Mouse (Mus musculus) ES-E14 (cell line): ENCODE measurements around the gene Acaa1a. TPM values are rescaled to one million over a fixed set of nuclear protein-coding genes. Genes with fewer than 3 reads are reported as not detected.

Source experiments
- DNase-seq: peaks from one replicate; pipeline ENCODE4 v3.0.0-alpha.2; 2013; ENCODE audit warnings: low read depth, low spot score
- H3K27ac ChIP-seq: 2 replicates; pipeline ENCODE4 v1.5.1; 2012; ENCODE audit warnings: low read depth, mild to moderate bottlenecking, low read length, moderate library complexity, mixed read lengths; ENCODE audit not compliant: poor library complexity, insufficient read depth, severe bottlenecking
- H3K36me3 ChIP-seq: 2 replicates; pipeline ENCODE4 v1.6.1; 2012; ENCODE audit warnings: mild to moderate bottlenecking, low read length, moderate library complexity, mixed read lengths; ENCODE audit not compliant: control insufficient read depth, poor library complexity, insufficient read depth, severe bottlenecking
- H3K4me1 ChIP-seq, 2 experiments: fragments of 150-350 bp in 1 of 2; sonication (generic) in 1 of 2; 2 replicates each; pipeline ENCODE4 v1.6.1; 2012; ENCODE audit warnings: low read length in 2 of 2, mild to moderate bottlenecking in 1 of 2, mixed read lengths in 1 of 2; ENCODE audit not compliant: control insufficient read depth in 2 of 2, insufficient read depth in 2 of 2, poor library complexity in 1 of 2
- H3K4me3 ChIP-seq, 2 experiments: fragments of 150-350 bp in 1 of 2; sonication (generic) in 1 of 2; 2 replicates each; pipeline ENCODE4 v1.5.1; 2012; ENCODE audit warnings: low read length in 2 of 2, low read depth in 1 of 2, mild to moderate bottlenecking in 1 of 2, mixed read lengths in 1 of 2; ENCODE audit not compliant: insufficient read depth in 1 of 2, poor library complexity in 1 of 2, severe bottlenecking in 1 of 2
- H3K9ac ChIP-seq: 2 replicates; pipeline ENCODE4 v1.6.1; 2012; ENCODE audit warnings: low read depth, mild to moderate bottlenecking, low read length, mixed read lengths; ENCODE audit not compliant: poor library complexity, insufficient read depth, severe bottlenecking
- H3K9me3 ChIP-seq: fragments of 150-350 bp; sonication (generic); 2 replicates; pipeline ENCODE4 v1.6.1; 2012; ENCODE audit warnings: low read depth, mild to moderate bottlenecking, low read length; ENCODE audit not compliant: control insufficient read depth, insufficient read depth
- CHD2 ChIP-seq: IDR thresholded peaks from 2 replicates; pipeline ENCODE4 v1.6.1; 2014; ENCODE audit warnings: mild to moderate bottlenecking, low read depth, low read length, inconsistent platforms
- HCFC1 ChIP-seq: IDR thresholded peaks from 2 replicates; pipeline ENCODE4 v1.6.1; 2012; ENCODE audit warnings: low read length, inconsistent platforms, borderline replicate concordance; ENCODE audit not compliant: insufficient read depth
- MAFK ChIP-seq: IDR thresholded peaks from 2 replicates; pipeline ENCODE4 v1.6.1; 2014; ENCODE audit warnings: mild to moderate bottlenecking, low read depth, low read length, inconsistent platforms; ENCODE audit not compliant: insufficient read depth
- ZC3H11A ChIP-seq: IDR thresholded peaks from 2 replicates; pipeline ENCODE4 v1.6.1; 2012; ENCODE audit warnings: low read depth, mild to moderate bottlenecking, inconsistent platforms, low read length, borderline replicate concordance
- ZNF384 ChIP-seq: IDR thresholded peaks from 2 replicates; pipeline ENCODE4 v1.6.1; 2012; ENCODE audit warnings: low read depth, low read length, inconsistent platforms
- in situ Hi-C, 2 experiments: fragments of 600-800 bp; cut with MboI; formaldehyde crosslinking; loops; one replicate each; pipeline ENCODE4 v1.15.1; 2025; ENCODE audit warnings: low sequenced_read_pairs in 2 of 2, inconsistent platforms in 1 of 2; ENCODE audit not compliant: unreplicated experiment in 2 of 2
- total RNA-seq: library from RNA; depleted of rRNA; stranded (reverse); fragments of 300-350 nt; gene quantifications from 2 replicates; pipeline ENCODE4 v1.2.3, GENCODE M21; 2012

The Acaa1a gene
- total RNA-seq, 1 experiment = 54.9 TPM

- DNase-seq = no peak
Observed at GRCm38 (mm10) chr9:119328488-119328887, 11.0 kb upstream of the Acaa1a start.

GRCm38 (mm10) chr9:119330186-119330963 is 9.1 kb upstream of the Acaa1a start:
- peaks cover 0 to 4% of the 10 kb centered on the region in 2 experiments; a peak in 1 of 4 replicates for H3K4me1 ChIP-seq
- no peaks in the 10 kb centered on the region for H3K36me3 ChIP-seq
- H3K4me3 ChIP-seq = no peak overlapping the region
- H3K9ac ChIP-seq = no peak overlapping the region
- in situ Hi-C loops = no loop called here
- no peaks in the 10 kb centered on the region for H3K9me3 ChIP-seq
- TF ChIP-seq MAFK = no peak
- TF ChIP-seq ZC3H11A = no peak
- TF ChIP-seq HCFC1 = no peak
- no peak for TF ChIP-seq ZNF384
- TF ChIP-seq CHD2 = no peak
- no peak for DNase-seq
- no peak overlapping the region for H3K27ac ChIP-seq

More at GRCm38 (mm10) chr9:119328488-119328887, 11.0 kb upstream of the Acaa1a start:
- Histone ChIP-seq H3K4me3 (no peak overlapping the region), H3K27ac (no peak overlapping the region), H3K36me3 (no peaks in the 10 kb centered on the region), H3K9me3 (no peaks in the 10 kb centered on the region), H3K4me1 (0 out of 4 replicates have a peak, but pooled peaks cover 0 to 2% of the 10 kb centered on the region in 2 experiments), H3K9ac (no peak overlapping the region)
- in situ Hi-C loops = no loop called here
- TF ChIP-seq HCFC1 (no peak), MAFK (no peak), CHD2 (no peak), ZC3H11A (no peak), ZNF384 (no peak)

- DNase-seq = no peak
- H3K27ac ChIP-seq = no peak overlapping the region
- H3K4me3 ChIP-seq = no peak overlapping the region
- TF ChIP-seq HCFC1 (no peak), ZC3H11A (no peak), CHD2 (no peak), MAFK (no peak), ZNF384 (no peak)
- 0 out of 2 replicates have a peak overlapping the region, but pooled peaks have one; percentile 2 for H3K9ac ChIP-seq
- no peaks in the 10 kb centered on the region for H3K9me3 ChIP-seq
- peaks cover 0 to 7% of the 10 kb centered on the region in 2 experiments; a peak in 1 of 4 replicates for H3K4me1 ChIP-seq
- no peaks in the 10 kb centered on the region for H3K36me3 ChIP-seq
- in situ Hi-C loops = no loop called here
Observed at GRCm38 (mm10) chr9:119334324-119334723, 5.2 kb upstream of the Acaa1a start.

GRCm38 (mm10) chr9:119334834-119335233 is 4.6 kb upstream of the Acaa1a start:
- Histone ChIP-seq H3K9me3 (no peaks in the 10 kb centered on the region), H3K9ac (no peak overlapping the region), H3K27ac (no peak overlapping the region), H3K4me3 (no peak overlapping the region), H3K4me1 (peaks cover 0 to 9% of the 10 kb centered on the region in 2 experiments; a peak in 1 of 4 replicates), H3K36me3 (no peaks in the 10 kb centered on the region)
- no peak for DNase-seq
- in situ Hi-C loops = no loop called here
- no peak for TF ChIP-seq CHD2
- no peak for TF ChIP-seq MAFK
- TF ChIP-seq ZC3H11A = no peak
- no peak for TF ChIP-seq ZNF384
- TF ChIP-seq HCFC1 = no peak
